Mouse (Mus musculus): ENCODE data around the gene Man2a2.

GRCm38 (mm10) chr7:80346830-80347229 is 24.3 kb downstream of the Man2a2 start:
- TF ChIP-seq CTCF (conservative IDR thresholded peaks at IDR 0.05; ENCODE audit: insufficient read depth, insufficient read length, low read depth, low read length), result no peak
- TF ChIP-seq POLR2A (IDR thresholded peaks at IDR 0.05; ENCODE audit: low read depth, low read length), result no peak
